Mouse (Mus musculus) heart, adult 10 weeks (tissue): ENCODE measurements around the gene Banf2. TPM values are rescaled to one million over a fixed set of nuclear protein-coding genes. Genes with fewer than 3 reads are reported as not detected.

Experiments
- polyA plus RNA-seq: library from polyadenylated mRNA; stranded (reverse); fragments of 350-450 nt; fragmentation: Illumina TruSeq; extraction: RNeasy Lipid Tissue Mini Kit (QIAGEN cat#74804); gene quantifications from one replicate; pipeline ENCODE4 v1.2.3, GENCODE M21; 2014; ENCODE audit warnings: low read depth, low replicate concordance

Banf2 gene
- polyA plus RNA-seq = not detected

DNA sequence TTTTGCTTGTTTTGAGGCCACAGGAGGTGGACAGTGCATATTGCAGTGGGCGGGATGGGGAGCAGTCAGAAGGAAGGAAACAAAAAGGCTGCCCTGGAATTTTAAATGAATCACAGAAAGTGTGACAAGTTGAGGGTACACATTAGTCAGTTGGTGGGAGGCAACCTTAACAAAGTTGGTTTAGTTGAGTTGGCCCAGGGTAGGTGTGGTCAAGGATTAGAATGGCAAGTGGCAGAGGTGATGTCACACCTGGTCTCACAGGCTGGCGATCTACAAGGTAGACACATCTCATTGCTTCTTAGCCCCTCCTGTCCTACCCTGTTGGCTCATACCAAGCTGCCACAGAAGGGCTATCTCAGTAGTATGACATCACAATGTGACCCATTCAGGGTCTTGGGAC lies at the start of gene Banf2:
TSS of gene Banf2 (plus strand) at position 396 of the 400 bp plus-strand sequence.

DNA sequence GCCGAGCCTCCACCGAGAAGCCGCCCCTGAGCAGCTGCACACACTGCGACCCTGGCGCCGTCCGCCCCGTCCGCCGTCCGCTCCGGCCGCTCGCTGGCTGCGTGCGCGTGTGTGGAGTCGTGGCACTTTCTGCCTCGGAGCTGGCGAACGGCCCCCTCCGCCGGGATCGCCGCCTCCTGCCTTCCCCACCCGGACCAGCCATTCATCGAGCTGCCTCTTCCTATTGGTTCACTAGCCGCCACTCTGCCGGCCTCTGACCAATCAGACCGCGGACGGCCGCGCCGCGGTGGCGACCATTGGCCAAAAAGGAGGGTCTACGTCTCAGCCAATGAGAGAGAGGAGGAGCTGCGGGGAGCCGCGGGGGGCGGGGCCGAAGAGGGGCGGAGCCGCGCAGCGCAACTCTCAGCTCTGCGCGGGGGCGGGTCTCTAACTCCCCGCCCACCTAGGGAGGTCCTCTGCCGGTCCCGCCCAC lies 21.7 kb upstream of the Banf2 start, which contains the start of gene Rrbp1:
TSS of gene Rrbp1 (minus strand) at position 184 of the 472 bp plus-strand sequence.

Other genes starting within 250 kb of the Banf2 start
- gene Bfsp1, start 169.9 kb upstream of the Banf2 start, polyA plus RNA-seq = 0.47 TPM
- gene Dstn, start 117.7 kb upstream of the Banf2 start, polyA plus RNA-seq = 192 TPM
- 131 TPM for gene Rrbp1, start 21.8 kb upstream of the Banf2 start, polyA plus RNA-seq
- 19.1 TPM for gene Mgme1, start 237.6 kb downstream of the Banf2 start, polyA plus RNA-seq
- 66.0 TPM for gene Snx5, start 237.8 kb downstream of the Banf2 start, polyA plus RNA-seq